ENCODE assay signal across 46 mouse cellular contexts in genomic region chr10:79594111-79594510, GRCm38 (mm10). TPM values are rescaled to one million over a fixed set of nuclear protein-coding genes. Genes with fewer than 3 reads are reported as not detected.
"Had no signal": no experiment of that assay in that cellular context is flagged by ENCODE, and none has a peak within 500 bp of the region (broad histone marks: within the 10 kb centered on the region; RNA-seq: fewer than 3 reads in every experiment).

No protein-coding gene starts in this region.

- H3K4me1 ChIP-seq: heart, embryonic 10.5 days; heart, embryonic 12.5 days; heart, embryonic 13.5 days; heart, embryonic 15.5 days; intestine, embryonic 15.5 days; kidney, embryonic 15.5 days had no signal

- H3K9ac ChIP-seq: heart, embryonic 12.5 days; heart, embryonic 13.5 days; heart, embryonic 15.5 days; hindbrain, embryonic 12.5 days; hindbrain, embryonic 13.5 days; hindbrain, embryonic 14.5 days; hindbrain, embryonic 15.5 days; intestine, embryonic 15.5 days; kidney, embryonic 15.5 days had no signal

- H3K4me3 ChIP-seq: heart, embryonic 10.5 days; heart, embryonic 12.5 days; heart, embryonic 13.5 days; heart, embryonic 15.5 days; hindbrain, embryonic 10.5 days; hindbrain, embryonic 12.5 days; hindbrain, embryonic 13.5 days; hindbrain, embryonic 15.5 days; intestine, embryonic 15.5 days; kidney, embryonic 15.5 days; layer of hippocampus, adult 2 months had no signal

- DNase-seq: heart, postnatal 10 days; heart, postnatal 14 days; heart, postnatal 36 days; heart, postnatal 4 days; kidney, adult 11 months; kidney, adult 18-20 months; kidney, adult 2 months; kidney, adult 8-10 months; kidney, adult 9 months; kidney, postnatal 10 days; kidney, postnatal 14 days; kidney, postnatal 25 days; kidney, postnatal 36 days; kidney, postnatal 4 days; layer of hippocampus, adult 9-11 months; layer of hippocampus, postnatal 36 days had no signal

- H3K27ac ChIP-seq: heart, embryonic 10.5 days; heart, embryonic 13.5 days; heart, embryonic 15.5 days; hindbrain, embryonic 10.5 days; hindbrain, embryonic 12.5 days; hindbrain, embryonic 13.5 days; hindbrain, embryonic 14.5 days; hindbrain, embryonic 15.5 days; hindbrain, postnatal 0 days; intestine, embryonic 15.5 days; kidney, embryonic 15.5 days; kidney, postnatal 0 days; layer of hippocampus, adult 2 months had no signal

- H3K4me2 ChIP-seq: heart, embryonic 11.5 days; heart, embryonic 12.5 days; heart, embryonic 13.5 days; heart, embryonic 15.5 days; hindbrain, embryonic 12.5 days; hindbrain, embryonic 13.5 days; hindbrain, embryonic 14.5 days; hindbrain, embryonic 15.5 days; intestine, embryonic 15.5 days; kidney, embryonic 15.5 days had no signal

- H3K36me3 ChIP-seq: heart, embryonic 10.5 days; heart, embryonic 12.5 days; heart, embryonic 13.5 days; heart, embryonic 15.5 days; hindbrain, embryonic 10.5 days; hindbrain, embryonic 12.5 days; hindbrain, embryonic 13.5 days; hindbrain, embryonic 15.5 days; intestine, embryonic 15.5 days; kidney, embryonic 15.5 days had no signal

- H3K9me3 ChIP-seq: heart, embryonic 10.5 days; heart, embryonic 12.5 days; heart, embryonic 13.5 days; heart, embryonic 15.5 days; hindbrain, embryonic 10.5 days; hindbrain, embryonic 12.5 days; hindbrain, embryonic 13.5 days; hindbrain, embryonic 15.5 days; intestine, embryonic 15.5 days; kidney, embryonic 15.5 days had no signal

- ATAC-seq: inflammation-experienced regulatory T-cells, adult 6 months; intestine, embryonic 15.5 days; intestine, postnatal 0 days had no signal

RNA-seq across cellular contexts. Expression of gene Theg, which starts 7.0 kb away (rescaled TPM):
- total RNA-seq: heart, postnatal 10 days; heart, postnatal 14 days; heart, postnatal 25 days; heart, postnatal 36 days; heart, postnatal 4 days; hematopoietic stem cell, adult 5-6 weeks; hindbrain, postnatal 0 days; layer of hippocampus, postnatal 10 days; layer of hippocampus, postnatal 14 days had no signal
- polyA plus RNA-seq: heart, embryonic 10.5 days; heart, embryonic 11.5 days; heart, embryonic 12.5 days; heart, embryonic 13.5 days; heart, embryonic 14.5 days; heart, embryonic 15.5 days; heart, embryonic 16.5 days; heart, postnatal 0 days; hindbrain, embryonic 10.5 days; hindbrain, embryonic 11.5 days; hindbrain, embryonic 12.5 days; hindbrain, embryonic 13.5 days; hindbrain, embryonic 14.5 days; hindbrain, embryonic 15.5 days; hindbrain, postnatal 0 days; inflammation-experienced regulatory T-cells, adult 6 months; intestine, embryonic 14.5 days; intestine, embryonic 15.5 days; intestine, embryonic 16.5 days; intestine, postnatal 0 days; kidney, adult 2 months; kidney, embryonic 14.5 days; kidney, embryonic 15.5 days; kidney, embryonic 16.5 days; kidney, postnatal 0 days; large intestine, adult 2 months had no signal

RNA-seq across cellular contexts. Expression of gene C2cd4c, which starts 19.7 kb away (rescaled TPM):
- total RNA-seq: heart, postnatal 10 days; heart, postnatal 14 days; heart, postnatal 25 days had no signal
- polyA plus RNA-seq: heart, embryonic 10.5 days; heart, embryonic 11.5 days; heart, embryonic 12.5 days; heart, embryonic 13.5 days; heart, embryonic 14.5 days; heart, embryonic 15.5 days; heart, embryonic 16.5 days; heart, postnatal 0 days; inflammation-experienced regulatory T-cells, adult 6 months; kidney, embryonic 14.5 days; kidney, embryonic 15.5 days had no signal

RNA-seq across cellular contexts. Expression of gene Shc2, which starts 43.6 kb away (rescaled TPM):
- total RNA-seq: hematopoietic stem cell, adult 5-6 weeks had no signal
- polyA plus RNA-seq: inflammation-experienced regulatory T-cells, adult 6 months had no signal

RNA-seq across cellular contexts. Expression of gene Odf3l2, which starts 51.4 kb away (rescaled TPM):
- total RNA-seq: heart, postnatal 10 days; heart, postnatal 14 days; heart, postnatal 25 days; heart, postnatal 36 days; heart, postnatal 4 days; hematopoietic stem cell, adult 5-6 weeks had no signal
- polyA plus RNA-seq: heart, embryonic 10.5 days; heart, embryonic 11.5 days; heart, embryonic 12.5 days; heart, embryonic 13.5 days; heart, embryonic 14.5 days; heart, embryonic 15.5 days; heart, embryonic 16.5 days; heart, postnatal 0 days; hindbrain, embryonic 10.5 days; hindbrain, embryonic 11.5 days; hindbrain, embryonic 12.5 days; hindbrain, embryonic 13.5 days; inflammation-experienced regulatory T-cells, adult 6 months; intestine, embryonic 14.5 days; intestine, embryonic 15.5 days; intestine, embryonic 16.5 days; intestine, postnatal 0 days; kidney, embryonic 14.5 days; kidney, embryonic 15.5 days; kidney, embryonic 16.5 days; kidney, postnatal 0 days had no signal
